Mouse (Mus musculus) embryonic facial prominence, embryonic 12.5 days (tissue): ENCODE results near the gene Rasef. TPM values are rescaled to one million over a fixed set of nuclear protein-coding genes. Genes with fewer than 3 reads are reported as not detected.
"Not testable (repeated sequence)": the region's sequence is repeated elsewhere in the genome, so short reads cannot be mapped to it uniquely, and the experiment has no call there.

Experiments
- ATAC-seq: fragments of 200-750 bp; cut with Nextera tagmentation; 2 replicates; pipeline ENCODE4 v1.8.0; 2017; ENCODE audit not compliant: insufficient number of reproducible peaks, insufficient read depth, low FRiP score, low TSS enrichment
- H3K27ac ChIP-seq: fragments of 300-500 bp; sonication (generic); 2 replicates; pipeline ENCODE4 v1.5.1; 2016; ENCODE audit warnings: mild to moderate bottlenecking
- H3K27me3 ChIP-seq: fragments of 300-500 bp; sonication (generic); 2 replicates; pipeline ENCODE4 v1.6.1; 2016; ENCODE audit warnings: mild to moderate bottlenecking, moderate library complexity
- H3K36me3 ChIP-seq: fragments of 300-500 bp; sonication (generic); 2 replicates; pipeline ENCODE4 v1.6.1; 2016; ENCODE audit warnings: mild to moderate bottlenecking
- H3K4me1 ChIP-seq: fragments of 300-500 bp; sonication (generic); 2 replicates; pipeline ENCODE4 v1.6.1; 2016
- H3K4me2 ChIP-seq: fragments of 300-500 bp; sonication (generic); replicated peaks from 2 replicates; pipeline ENCODE4 v1.6.1; 2016; ENCODE audit warnings: mild to moderate bottlenecking, moderate library complexity
- H3K4me3 ChIP-seq: fragments of 300-500 bp; sonication (generic); 2 replicates; pipeline ENCODE4 v1.5.1; 2016; ENCODE audit warnings: mild to moderate bottlenecking
- H3K9ac ChIP-seq: fragments of 300-500 bp; sonication (generic); 2 replicates; pipeline ENCODE4 v1.6.1; 2016; ENCODE audit warnings: mild to moderate bottlenecking, moderate library complexity
- H3K9me3 ChIP-seq: fragments of 300-500 bp; sonication (generic); 2 replicates; pipeline ENCODE4 v1.6.1; 2016; ENCODE audit warnings: mild to moderate bottlenecking, moderate library complexity
- WGBS: fragments of 180-500 bp; shearing (Covaris S2); methylation state at CpG from one replicate; pipeline ENCODE4 v1.1.7; 2016; 5-methylcytosine and 5-hydroxymethylcytosine counted together
- polyA plus RNA-seq: library from polyadenylated mRNA; unstranded; fragments of >200 nt; fragmentation: Nextera tagmentation; extraction: Ambion mirVana; gene quantifications from 2 replicates; pipeline ENCODE4 v1.2.1, GENCODE M21; 2016

Gene Rasef
- polyA plus RNA-seq, 1 experiment from 2014 or later = 3.6 TPM

DNA sequence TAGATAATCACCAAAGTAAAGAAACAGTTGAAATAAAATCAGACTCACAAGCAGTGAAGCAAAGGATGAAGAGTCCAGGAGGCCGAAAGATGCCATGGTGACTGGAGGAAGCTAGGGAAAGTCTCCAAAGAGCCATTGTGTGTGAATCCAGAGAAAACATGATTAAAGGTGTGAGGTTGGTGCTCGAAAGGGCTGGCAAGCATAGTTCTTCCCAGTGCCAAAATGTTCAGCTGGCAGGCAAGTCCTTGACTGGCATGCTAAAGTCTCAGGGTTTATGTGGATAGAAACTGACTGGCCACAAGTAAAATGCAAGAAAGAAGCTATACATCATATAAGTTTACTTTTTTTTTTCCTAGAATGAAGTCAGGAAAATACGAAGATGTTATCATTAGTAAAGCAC lies 22.6 kb downstream of the Rasef start:
- 87% methylated on average over 3 of the region's 3 CpGs for WGBS
- no peak for ATAC-seq
- Histone ChIP-seq H3K27ac (no peak overlapping the region), H3K27me3 (no peaks in the 10 kb centered on the region), H3K9me3 (no peaks in the 10 kb centered on the region), H3K9ac (no peak overlapping the region), H3K36me3 (no peaks in the 10 kb centered on the region), H3K4me2 (no peak overlapping the region), H3K4me3 (no peak overlapping the region), H3K4me1 (peaks cover 6% of the 10 kb centered on the region; the same call in 1 of the 2 replicates)

DNA sequence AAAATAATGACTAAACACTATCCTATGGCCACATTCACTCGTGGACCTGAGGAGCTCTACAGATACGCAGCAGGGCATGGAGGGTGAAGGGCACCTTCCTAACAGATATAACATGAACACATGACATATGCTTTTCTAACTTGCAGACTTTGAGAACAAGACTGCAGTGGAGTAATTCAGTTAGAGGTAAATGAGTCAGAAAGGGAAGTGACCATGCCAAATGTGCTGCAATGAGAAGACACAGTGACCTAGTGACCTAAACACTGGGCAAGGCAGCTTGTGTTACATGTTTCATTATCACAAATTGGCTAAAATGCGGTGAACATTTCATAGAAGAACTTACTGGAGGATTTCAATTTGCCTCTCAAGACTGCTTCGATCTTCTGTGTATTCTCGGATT lies 42.6 kb downstream of the Rasef start:
- no peak overlapping the region for H3K4me2 ChIP-seq
- H3K4me1 ChIP-seq = no peaks in the 10 kb centered on the region
- no peak overlapping the region for H3K4me3 ChIP-seq
- no peak overlapping the region for H3K27ac ChIP-seq
- H3K9me3 ChIP-seq = no peaks in the 10 kb centered on the region
- 86% methylated on average over 5 of the region's 5 CpGs for WGBS
- ATAC-seq = no peak
- no peaks in the 10 kb centered on the region for H3K36me3 ChIP-seq
- H3K27me3 ChIP-seq = no peaks in the 10 kb centered on the region
- H3K9ac ChIP-seq = no peak overlapping the region

DNA sequence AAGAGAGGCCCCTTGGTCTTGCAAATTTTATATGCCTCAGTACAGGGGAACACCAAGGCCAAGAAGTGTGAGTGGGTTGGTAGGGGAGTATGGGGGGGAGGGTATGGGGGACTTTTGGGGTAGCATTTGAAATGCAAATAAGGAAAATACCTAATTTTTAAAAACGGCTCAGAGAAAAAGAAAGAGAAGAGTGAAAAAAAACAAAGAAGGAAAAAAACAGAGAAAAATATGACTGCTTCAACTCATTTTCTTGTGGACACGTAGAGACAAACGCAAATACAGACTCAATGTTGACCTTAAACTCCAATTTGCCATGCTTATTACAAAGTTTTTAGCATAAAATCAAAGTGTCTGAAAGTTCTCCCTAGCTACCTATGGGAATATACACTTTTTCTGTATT lies 51.4 kb downstream of the Rasef start:
- Histone ChIP-seq H3K4me1 (no peaks in the 10 kb centered on the region), H3K4me2 (no peak overlapping the region), H3K9me3 (no peaks in the 10 kb centered on the region), H3K36me3 (no peaks in the 10 kb centered on the region), H3K27me3 (no peaks in the 10 kb centered on the region), H3K4me3 (no peak overlapping the region), H3K9ac (no peak overlapping the region), H3K27ac (no peak overlapping the region)
- no peak for ATAC-seq
- WGBS = 82% methylated on average over 3 of the region's 3 CpGs

DNA sequence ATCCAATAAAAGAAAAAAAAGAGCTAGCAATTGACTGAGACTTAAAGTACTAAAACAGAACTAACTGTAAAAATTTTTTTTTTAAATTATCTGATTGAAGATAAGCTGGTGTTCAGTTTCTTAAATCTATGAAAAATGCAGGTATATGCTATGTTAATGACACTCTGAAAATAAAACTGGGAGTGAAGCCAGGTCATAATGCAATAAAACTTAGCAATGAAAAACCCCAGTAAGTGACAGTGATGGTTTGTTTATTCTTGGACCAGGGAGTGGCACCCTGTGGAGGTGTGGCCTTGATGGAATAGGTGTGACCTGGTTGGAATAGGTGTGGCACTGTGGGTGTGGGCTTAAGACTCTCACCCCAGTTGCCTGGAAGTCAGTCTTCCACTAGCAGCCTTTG lies 71.0 kb downstream of the Rasef start:
- no peaks in the 10 kb centered on the region for H3K36me3 ChIP-seq
- no peak for ATAC-seq

GRCm38 (mm10) chr4:73718761-73719160 lies 72.0 kb downstream of the Rasef start:
- Histone ChIP-seq H3K27ac (no peak overlapping the region), H3K4me3 (no peak overlapping the region), H3K9me3 (no peaks in the 10 kb centered on the region), H3K36me3 (no peaks in the 10 kb centered on the region), H3K9ac (no peak overlapping the region), H3K27me3 (no peaks in the 10 kb centered on the region), H3K4me1 (no peaks in the 10 kb centered on the region), H3K4me2 (no peak overlapping the region)
- 90% methylated on average over 1 of the region's 1 CpGs for WGBS
- ATAC-seq = no peak

More for the DNA sequence above, 71.0 kb downstream of the Rasef start:
- Histone ChIP-seq H3K4me2 (no peak overlapping the region), H3K27me3 (no peaks in the 10 kb centered on the region), H3K4me3 (no peak overlapping the region), H3K27ac (no peak overlapping the region), H3K9me3 (no peaks in the 10 kb centered on the region), H3K4me1 (no peaks in the 10 kb centered on the region), H3K9ac (no peak overlapping the region)

DNA sequence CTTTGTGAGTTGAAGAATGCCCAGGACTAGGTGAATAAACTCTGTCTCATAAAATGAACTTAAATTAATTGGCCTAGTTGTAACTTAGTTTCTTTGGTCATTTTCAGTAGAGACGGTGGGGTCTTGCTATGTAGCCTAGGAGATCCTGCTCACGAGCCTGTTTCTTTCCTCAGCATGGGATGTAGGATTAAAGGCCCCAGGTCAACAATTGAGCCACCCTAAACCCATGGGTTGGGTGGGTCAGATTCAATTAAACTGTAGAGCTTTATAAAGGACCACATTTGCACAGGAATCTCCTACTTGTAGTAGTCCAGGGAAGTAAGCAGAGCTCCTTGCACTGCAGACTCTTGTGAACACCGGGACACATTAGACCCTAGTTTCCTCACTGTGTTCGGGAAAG lies 107.6 kb downstream of the Rasef start, which contains the start of gene Gm428:
Gene Gm428 (plus strand): TSS at position 301 of the 400 bp plus-strand sequence.
- H3K4me2 ChIP-seq, H3K4me3 ChIP-seq, H3K27me3 ChIP-seq, ATAC-seq, H3K36me3 ChIP-seq, H3K27ac ChIP-seq, H3K9ac ChIP-seq, H3K4me1 ChIP-seq, H3K9me3 ChIP-seq: not testable (repeated sequence)
- 96% methylated on average over 2 of the region's 4 CpGs for WGBS

DNA sequence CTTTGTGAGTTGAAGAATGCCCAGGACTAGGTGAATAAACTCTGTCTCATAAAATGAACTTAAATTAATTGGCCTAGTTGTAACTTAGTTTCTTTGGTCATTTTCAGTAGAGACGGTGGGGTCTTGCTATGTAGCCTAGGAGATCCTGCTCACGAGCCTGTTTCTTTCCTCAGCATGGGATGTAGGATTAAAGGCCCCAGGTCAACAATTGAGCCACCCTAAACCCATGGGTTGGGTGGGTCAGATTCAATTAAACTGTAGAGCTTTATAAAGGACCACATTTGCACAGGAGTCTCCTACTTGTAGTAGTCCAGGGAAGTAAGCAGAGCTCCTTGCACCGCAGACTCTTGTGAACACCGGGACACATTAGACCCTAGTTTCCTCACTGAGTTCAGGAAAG lies 122.7 kb downstream of the Rasef start, which contains the start of gene Gm11239:
Gene Gm11239 (plus strand): TSS at position 301 of the 400 bp plus-strand sequence.
- not testable (repeated sequence) for H3K4me1 ChIP-seq, H3K9me3 ChIP-seq, H3K9ac ChIP-seq, H3K36me3 ChIP-seq, H3K27me3 ChIP-seq, ATAC-seq, H3K4me3 ChIP-seq, H3K27ac ChIP-seq, H3K4me2 ChIP-seq
- WGBS = no CpG with 5 or more reads among the region's 4 CpGs

Other genes starting within 250 kb of the Rasef start
- not detected in 2 replicates for gene Gm11238, start 183.1 kb downstream of the Rasef start, polyA plus RNA-seq
- not detected in 2 replicates for gene Gm11237, start 168.0 kb downstream of the Rasef start, polyA plus RNA-seq
- gene Gm11236, start 152.9 kb downstream of the Rasef start, polyA plus RNA-seq = not detected in 2 replicates
- not detected in 2 replicates for gene Gm11239, start 122.6 kb downstream of the Rasef start, polyA plus RNA-seq
- not detected in 2 replicates for gene Gm428, start 107.5 kb downstream of the Rasef start, polyA plus RNA-seq
- not detected in 2 replicates for gene Gm11758, start 85.3 kb upstream of the Rasef start, polyA plus RNA-seq
- gene Gm11757, start 100.1 kb upstream of the Rasef start, polyA plus RNA-seq = not detected in 2 replicates
- gene Gm13871, start 115.0 kb upstream of the Rasef start, polyA plus RNA-seq = not detected in 2 replicates
- gene Gm11756, start 129.8 kb upstream of the Rasef start, polyA plus RNA-seq = 0.20 and 0.22 TPM in 2 replicates
- 3.3 and 3.4 TPM in 2 replicates for gene 2310002L09Rik, start 159.9 kb upstream of the Rasef start, polyA plus RNA-seq
- 5.6 and 6.1 TPM in 2 replicates for gene Frmd3, start 222.4 kb upstream of the Rasef start, polyA plus RNA-seq